Mouse (Mus musculus): ENCODE data around the gene Cldn34b3. TPM values are rescaled to one million over a fixed set of nuclear protein-coding genes. Genes with fewer than 3 reads are reported as not detected.
"Not testable (repeated sequence)": the region's sequence is repeated elsewhere in the genome, so short reads cannot be mapped to it uniquely, and the experiment has no call there.

Cldn34b3 gene
- not detected in 2 replicates for polyA plus RNA-seq (2012; ENCODE audit: insufficient read depth, low replicate concordance)

- not testable (repeated sequence) for H3K4me1 ChIP-seq; H3K9me3 ChIP-seq; H3K4me3 ChIP-seq (replicated peaks); H3K27me3 ChIP-seq (replicated peaks); H3K36me3 ChIP-seq (replicated peaks; ENCODE audit: low read length)
These were observed at the start of gene Cldn34b3 for GRCm38 (mm10) chrX:76264004-76264403. Gene Cldn34b3, plus strand, starts transcription at chrX:76264304.

Other genes with a start within 250 kb of the Cldn34b3 start
- gene Cldn34b4, start 129.0 kb downstream of the Cldn34b3 start, polyA plus RNA-seq (2012; ENCODE audit: insufficient read depth, low replicate concordance), result not detected in 2 replicates

Data from megakaryocyte, embryonic 14.5 days (primary cell).